Mouse (Mus musculus) gastrocnemius, postnatal 14 days (tissue): ENCODE measurements around the gene Amz1. TPM values are rescaled to one million over a fixed set of nuclear protein-coding genes. Genes with fewer than 3 reads are reported as not detected.
A peak's percentile ranks its signal among the peaks of the same experiment; 100 is the strongest.

Experiments used
- DNase-seq: peaks from one replicate; pipeline ENCODE4 v3.0.0; 2021; ENCODE audit warnings: mixed read lengths
- intact Hi-C: fragments of 180-260 bp; cut with DNase I; formaldehyde crosslinking; loops from one replicate; pipeline ENCODE4 v1.15.1; 2025; ENCODE audit warnings: low total_unique reads
- long read RNA-seq, 2 experiments: library from polyadenylated mRNA; stranded (forward); transcript quantifications; one replicate each; pipeline ENCODE4 v2.0.0; 2021
- total RNA-seq, 2 experiments: library from RNA; stranded (reverse); gene quantifications; 2 replicates each; pipeline ENCODE4 v1.2.3; 2021

Gene Amz1
- under 1 TPM; 0.24 to 0.43 TPM for total RNA-seq
- long read RNA-seq, experiment 1: 0 reads
- long read RNA-seq, experiment 2, partial matches to known transcripts: 1 of 1 reads
- long read RNA-seq, experiment 2, other reads (novel, unspliced or antisense): 0 of 1 reads

GRCm38 (mm10) chr5:140723822-140724221 lies at the start of gene Amz1:
Gene Amz1, plus strand, starts transcription at chr5:140724127.
- intact Hi-C loops: no loop called here
- no peak for DNase-seq

DNA sequence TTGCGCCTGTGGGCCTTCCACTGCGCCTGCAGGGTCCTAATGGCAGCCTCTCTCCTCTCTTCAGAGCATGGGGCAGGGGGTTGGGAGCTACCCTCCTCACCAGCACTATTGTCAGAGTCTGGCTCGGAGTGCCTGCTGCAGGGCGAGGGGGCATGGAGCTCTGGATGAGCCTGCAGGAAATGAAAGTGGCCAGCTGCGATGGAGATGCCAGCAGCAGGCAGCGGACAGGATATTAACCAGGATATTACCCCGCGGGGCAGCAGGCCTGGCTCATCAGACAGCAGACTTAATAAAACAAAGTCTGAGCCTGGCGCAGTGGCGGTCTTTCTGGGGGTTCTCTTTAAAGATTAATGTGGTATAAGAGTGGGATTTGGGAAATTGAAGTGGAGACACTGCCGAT lies 48.8 kb upstream of the Amz1 start:
- intact Hi-C loops: no loop called here
- DNase-seq: no peak

DNA sequence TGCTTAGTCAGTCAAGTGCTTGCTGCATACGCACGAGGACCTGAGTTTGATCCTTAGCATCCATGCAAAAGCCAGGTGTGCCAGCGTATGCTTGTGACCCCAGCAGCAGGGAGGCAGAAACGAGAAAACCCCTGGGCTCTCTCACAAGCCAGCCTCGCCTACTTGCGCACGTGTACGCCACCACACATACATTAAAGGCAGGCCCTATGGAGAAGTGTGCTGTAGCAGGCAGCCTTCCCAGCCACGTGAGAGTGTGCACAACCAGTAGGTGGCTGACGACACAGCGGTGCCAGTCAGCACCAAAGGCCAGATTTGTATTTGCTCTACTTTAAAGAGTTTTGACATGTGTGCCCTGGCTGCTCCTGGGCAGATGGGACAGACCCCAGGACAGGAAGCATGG lies 48.3 kb upstream of the Amz1 start:
- no peak for DNase-seq
- intact Hi-C loops: no loop called here

GRCm38 (mm10) chr5:140677137-140677536 lies 46.8 kb upstream of the Amz1 start:
- intact Hi-C loops: no loop called here
- DNase-seq: no peak

GRCm38 (mm10) chr5:140680051-140680450 lies 43.9 kb upstream of the Amz1 start:
- DNase-seq: no peak

GRCm38 (mm10) chr5:140680950-140681349 lies 43.0 kb upstream of the Amz1 start:
- DNase-seq: no peak
- intact Hi-C loops: loop anchor here (5.0 kb wide), 1 partner anchor 49 kb away; no protein-coding TSS in a partner anchor

More at GRCm38 (mm10) chr5:140680051-140680450, 43.9 kb upstream of the Amz1 start:
- intact Hi-C loops: loop anchor here (5.0 kb wide), 1 partner anchor 48 kb away; no protein-coding TSS in a partner anchor

- intact Hi-C loops: loop anchor here (5.0 kb wide), 1 partner anchor 50 kb away; no protein-coding TSS in a partner anchor
- DNase-seq: no peak
These were observed 41.8 kb upstream of the Amz1 start for GRCm38 (mm10) chr5:140682113-140682512.

GRCm38 (mm10) chr5:140684343-140685148 lies 39.4 kb upstream of the Amz1 start:
- no peak for DNase-seq
- intact Hi-C loops: loop anchor here (5.0 kb wide), 1 partner anchor 52 kb away; no protein-coding TSS in a partner anchor

- intact Hi-C loops: no loop called here
- no peak for DNase-seq
These were observed 35.5 kb upstream of the Amz1 start for GRCm38 (mm10) chr5:140688434-140688833.

GRCm38 (mm10) chr5:140695987-140696386 lies 27.9 kb upstream of the Amz1 start:
- intact Hi-C loops: no loop called here
- DNase-seq: no peak

DNA sequence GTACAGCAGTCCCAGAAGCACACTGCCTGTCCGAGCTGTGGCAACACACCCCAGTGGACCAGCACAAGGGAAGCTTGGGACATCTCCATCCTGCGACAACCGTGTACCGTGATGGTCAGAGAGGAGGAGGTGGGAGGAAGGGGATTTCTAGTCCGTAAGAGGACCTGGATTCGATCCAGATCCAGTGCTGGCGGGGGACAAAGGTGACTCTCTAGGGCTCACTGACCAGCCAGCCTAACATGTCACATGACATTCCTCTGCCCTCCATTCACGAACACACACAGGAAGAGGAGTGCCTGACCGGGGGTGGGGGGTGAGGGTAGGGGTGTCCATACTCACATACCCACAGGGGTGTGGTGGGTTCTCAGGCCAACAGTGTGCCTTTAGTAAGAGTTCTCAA lies 24.2 kb upstream of the Amz1 start:
- intact Hi-C loops: no loop called here
- DNase-seq: no peak

GRCm38 (mm10) chr5:140701661-140702060 lies 22.3 kb upstream of the Amz1 start:
- no peak for DNase-seq
- intact Hi-C loops: no loop called here

DNA sequence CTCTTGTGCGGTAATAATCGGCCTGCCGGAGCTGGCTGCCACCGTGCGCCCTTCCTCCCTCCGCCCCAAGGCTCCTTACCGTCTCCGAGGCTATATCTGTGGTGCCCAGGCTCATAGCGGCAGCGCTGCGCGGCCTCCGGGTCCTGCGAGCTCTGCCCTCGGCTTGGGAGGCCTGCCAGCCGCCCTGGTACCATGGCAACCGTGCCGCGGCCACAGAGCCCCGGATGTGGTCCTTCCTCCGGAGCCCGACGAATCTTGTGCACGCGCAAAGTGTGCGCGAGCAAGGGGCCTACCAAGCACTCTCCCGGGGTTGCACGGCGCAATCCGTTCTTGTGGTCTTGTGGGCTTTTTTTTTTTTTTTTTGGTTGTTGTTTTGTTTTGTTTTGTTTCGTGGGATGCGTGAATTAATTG lies 21.8 kb upstream of the Amz1 start, which contains the start of gene Iqce:
Gene Iqce, minus strand, starts transcription at position 276 of the 411 bp plus-strand sequence.
- intact Hi-C loops: no loop called here
- peak; percentile 96 for DNase-seq

DNA sequence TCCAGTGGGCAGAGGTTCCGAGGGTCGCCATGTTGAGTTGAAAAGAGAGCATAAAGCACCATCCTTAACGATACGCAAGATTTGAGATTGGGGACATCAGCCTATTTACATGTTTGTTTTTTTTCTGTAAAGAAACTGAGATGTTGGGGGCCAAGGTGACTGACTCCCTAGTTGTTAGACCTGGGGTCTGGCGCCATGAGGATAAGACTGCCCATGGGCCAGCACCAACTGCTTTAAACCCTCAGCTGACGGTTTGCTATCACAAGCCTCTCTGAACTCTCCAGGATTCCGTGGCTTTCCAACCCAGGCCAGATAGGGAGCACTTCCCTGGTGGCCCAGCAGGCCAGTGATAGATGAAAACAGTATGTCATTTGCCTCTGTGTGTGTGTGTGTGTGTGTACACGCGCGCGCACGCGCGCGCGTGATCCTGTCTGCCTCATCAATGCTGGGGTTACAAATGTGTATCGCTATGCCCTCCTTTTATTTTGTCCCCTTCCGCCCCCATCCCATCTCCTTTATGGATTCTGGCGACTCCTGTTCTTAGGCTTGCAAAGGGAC lies 21.2 kb upstream of the Amz1 start:
- no peak for DNase-seq
- intact Hi-C loops: no loop called here

- intact Hi-C loops: no loop called here
- no peak for DNase-seq
These were observed 20.2 kb upstream of the Amz1 start for GRCm38 (mm10) chr5:140703480-140704377.

- intact Hi-C loops: no loop called here
- peak; percentile 100 for DNase-seq
These were observed 19.3 kb upstream of the Amz1 start, which contains the start of gene Brat1 for GRCm38 (mm10) chr5:140704378-140705251. Gene Brat1, plus strand, starts transcription at chr5:140705011.

GRCm38 (mm10) chr5:140705501-140706171 lies 18.3 kb upstream of the Amz1 start:
- intact Hi-C loops: no loop called here
- no peak for DNase-seq

GRCm38 (mm10) chr5:140710315-140710714 lies 13.6 kb upstream of the Amz1 start:
- intact Hi-C loops: no loop called here
- DNase-seq: no peak
